Mouse (Mus musculus): ENCODE results near the gene Dph5. TPM values are rescaled to one million over a fixed set of nuclear protein-coding genes. Genes with fewer than 3 reads are reported as not detected.

Gene Dph5
- polyA plus RNA-seq, 1 experiment from 2014 or later = 25.1 TPM

GRCm38 (mm10) chr3:115937807-115938206 is 50.2 kb downstream of the Dph5 start:
- ATAC-seq (ENCODE audit: insufficient number of reproducible peaks, insufficient read depth, low FRiP score, low TSS enrichment) = no peak
- Histone ChIP-seq H3K4me3 (no peak overlapping the region), H3K9ac (no peak overlapping the region), H3K4me2 (replicated peaks) (no peak overlapping the region), H3K27ac (no peak overlapping the region), H3K4me1 (no peaks in the 10 kb centered on the region), H3K27me3 (no peaks in the 10 kb centered on the region), H3K36me3 (peaks cover 14% of the 10 kb centered on the region), H3K9me3 (no peaks in the 10 kb centered on the region)
- WGBS = 88% methylated on average over 10 of the region's 10 CpGs

GRCm38 (mm10) chr3:115940510-115940909 is 52.9 kb downstream of the Dph5 start:
- 91% methylated on average over 4 of the region's 4 CpGs for WGBS
- H3K27ac ChIP-seq = no peak overlapping the region
- no peaks in the 10 kb centered on the region for H3K9me3 ChIP-seq
- H3K4me1 ChIP-seq = no peaks in the 10 kb centered on the region
- no peak overlapping the region for H3K4me2 ChIP-seq (replicated peaks)
- H3K9ac ChIP-seq = no peak overlapping the region
- no peaks in the 10 kb centered on the region for H3K27me3 ChIP-seq
- no peak overlapping the region for H3K4me3 ChIP-seq
- H3K36me3 ChIP-seq = peaks cover 28% of the 10 kb centered on the region
- no peak for ATAC-seq (ENCODE audit: insufficient number of reproducible peaks, insufficient read depth, low FRiP score, low TSS enrichment)

GRCm38 (mm10) chr3:115941464-115941863 is 53.8 kb downstream of the Dph5 start:
- H3K9ac ChIP-seq = no peak overlapping the region
- no peak overlapping the region for H3K27ac ChIP-seq
- H3K36me3 ChIP-seq = peaks cover 34% of the 10 kb centered on the region

GRCm38 (mm10) chr3:115944376-115944775 is 56.7 kb downstream of the Dph5 start:
- 94% methylated on average over 6 of the region's 6 CpGs for WGBS
- Histone ChIP-seq H3K9ac (no peak overlapping the region), H3K9me3 (no peaks in the 10 kb centered on the region)

More at GRCm38 (mm10) chr3:115941464-115941863, 53.8 kb downstream of the Dph5 start:
- Histone ChIP-seq H3K4me2 (replicated peaks) (no peak overlapping the region), H3K9me3 (no peaks in the 10 kb centered on the region), H3K27me3 (no peaks in the 10 kb centered on the region), H3K4me3 (no peak overlapping the region), H3K4me1 (no peaks in the 10 kb centered on the region)
- no peak for ATAC-seq (ENCODE audit: insufficient number of reproducible peaks, insufficient read depth, low FRiP score, low TSS enrichment)
- WGBS = 95% methylated on average over 8 of the region's 8 CpGs

GRCm38 (mm10) chr3:115946272-115946671 is 58.6 kb downstream of the Dph5 start:
- H3K4me1 ChIP-seq = no peaks in the 10 kb centered on the region
- H3K36me3 ChIP-seq = peaks cover 42% of the 10 kb centered on the region
- no peak for ATAC-seq (ENCODE audit: insufficient number of reproducible peaks, insufficient read depth, low FRiP score, low TSS enrichment)
- no peak overlapping the region for H3K9ac ChIP-seq
- no peak overlapping the region for H3K4me2 ChIP-seq (replicated peaks)
- H3K27me3 ChIP-seq = no peaks in the 10 kb centered on the region
- H3K4me3 ChIP-seq = no peak overlapping the region
- no peaks in the 10 kb centered on the region for H3K9me3 ChIP-seq
- WGBS = 94% methylated on average over 8 of the region's 8 CpGs
- no peak overlapping the region for H3K27ac ChIP-seq

More at GRCm38 (mm10) chr3:115944376-115944775, 56.7 kb downstream of the Dph5 start:
- Histone ChIP-seq H3K4me2 (replicated peaks) (no peak overlapping the region), H3K36me3 (peaks cover 35% of the 10 kb centered on the region), H3K27me3 (no peaks in the 10 kb centered on the region), H3K4me3 (no peak overlapping the region), H3K27ac (no peak overlapping the region), H3K4me1 (no peaks in the 10 kb centered on the region)
- no peak for ATAC-seq (ENCODE audit: insufficient number of reproducible peaks, insufficient read depth, low FRiP score, low TSS enrichment)

- no peak for ATAC-seq (ENCODE audit: insufficient number of reproducible peaks, insufficient read depth, low FRiP score, low TSS enrichment)
- 81% methylated on average over 3 of the region's 3 CpGs for WGBS
Observed at GRCm38 (mm10) chr3:115949220-115949920, 61.7 kb downstream of the Dph5 start.

GRCm38 (mm10) chr3:115949921-115950877 is 62.6 kb downstream of the Dph5 start:
- no peaks in the 10 kb centered on the region for H3K4me1 ChIP-seq
- H3K36me3 ChIP-seq = peaks cover 25% of the 10 kb centered on the region
- H3K4me2 ChIP-seq (replicated peaks) = no peak overlapping the region
- no peak overlapping the region for H3K27ac ChIP-seq
- H3K9ac ChIP-seq = no peak overlapping the region
- WGBS = 88% methylated on average over 6 of the region's 6 CpGs
- H3K4me3 ChIP-seq = no peak overlapping the region
- no peaks in the 10 kb centered on the region for H3K27me3 ChIP-seq
- H3K9me3 ChIP-seq = no peaks in the 10 kb centered on the region
- ATAC-seq (ENCODE audit: insufficient number of reproducible peaks, insufficient read depth, low FRiP score, low TSS enrichment) = no peak

More at GRCm38 (mm10) chr3:115949220-115949920, 61.7 kb downstream of the Dph5 start:
- Histone ChIP-seq H3K27ac (no peak overlapping the region), H3K36me3 (peaks cover 29% of the 10 kb centered on the region), H3K9ac (no peak overlapping the region), H3K4me1 (no peaks in the 10 kb centered on the region), H3K9me3 (no peaks in the 10 kb centered on the region), H3K4me3 (no peak overlapping the region), H3K27me3 (no peaks in the 10 kb centered on the region), H3K4me2 (replicated peaks) (no peak overlapping the region)

GRCm38 (mm10) chr3:115951221-115951620 is 63.6 kb downstream of the Dph5 start:
- Histone ChIP-seq H3K4me2 (replicated peaks) (no peak overlapping the region), H3K27me3 (no peaks in the 10 kb centered on the region), H3K4me1 (no peaks in the 10 kb centered on the region), H3K9me3 (no peaks in the 10 kb centered on the region), H3K4me3 (no peak overlapping the region), H3K9ac (no peak overlapping the region), H3K36me3 (peaks cover 18% of the 10 kb centered on the region), H3K27ac (no peak overlapping the region)
- no peak for ATAC-seq (ENCODE audit: insufficient number of reproducible peaks, insufficient read depth, low FRiP score, low TSS enrichment)
- WGBS = 65% methylated on average over 3 of the region's 3 CpGs

GRCm38 (mm10) chr3:115952356-115952755 is 64.7 kb downstream of the Dph5 start:
- WGBS = 48% methylated on average over 4 of the region's 4 CpGs
- H3K36me3 ChIP-seq = 0 out of 2 replicates have a peak, but pooled peaks cover 22% of the 10 kb centered on the region
- H3K9me3 ChIP-seq = no peaks in the 10 kb centered on the region
- H3K4me2 ChIP-seq (replicated peaks) = no peak overlapping the region
- H3K4me3 ChIP-seq = no peak overlapping the region
- no peak for ATAC-seq (ENCODE audit: insufficient number of reproducible peaks, insufficient read depth, low FRiP score, low TSS enrichment)
- H3K9ac ChIP-seq = no peak overlapping the region
- no peak overlapping the region for H3K27ac ChIP-seq
- H3K27me3 ChIP-seq = no peaks in the 10 kb centered on the region
- H3K4me1 ChIP-seq = no peaks in the 10 kb centered on the region

GRCm38 (mm10) chr3:115953088-115953487 is 65.5 kb downstream of the Dph5 start:
- H3K4me3 ChIP-seq = no peak overlapping the region
- no peak overlapping the region for H3K9ac ChIP-seq
- WGBS = 63% methylated on average over 3 of the region's 3 CpGs
- H3K9me3 ChIP-seq = no peaks in the 10 kb centered on the region
- no peak for ATAC-seq (ENCODE audit: insufficient number of reproducible peaks, insufficient read depth, low FRiP score, low TSS enrichment)
- H3K27ac ChIP-seq = no peak overlapping the region
- no peak overlapping the region for H3K4me2 ChIP-seq (replicated peaks)
- H3K27me3 ChIP-seq = no peaks in the 10 kb centered on the region
- 0 out of 2 replicates have a peak, but pooled peaks cover 24% of the 10 kb centered on the region for H3K36me3 ChIP-seq
- H3K4me1 ChIP-seq = no peaks in the 10 kb centered on the region

- WGBS = 93% methylated on average over 7 of the region's 7 CpGs
- Histone ChIP-seq H3K9me3 (no peaks in the 10 kb centered on the region), H3K4me2 (replicated peaks) (no peak overlapping the region), H3K27me3 (no peaks in the 10 kb centered on the region), H3K36me3 (peaks cover 19% of the 10 kb centered on the region; the same call in 1 of the 2 replicates), H3K4me3 (no peak overlapping the region), H3K4me1 (peaks cover 6% of the 10 kb centered on the region), H3K9ac (no peak overlapping the region), H3K27ac (no peak overlapping the region)
- ATAC-seq (ENCODE audit: insufficient number of reproducible peaks, insufficient read depth, low FRiP score, low TSS enrichment) = no peak
Observed at GRCm38 (mm10) chr3:115957223-115957622, 69.6 kb downstream of the Dph5 start.
